Mouse (Mus musculus) liver, embryonic 13.5 days (tissue): ENCODE measurements around the gene Nsmf. TPM values are rescaled to one million over a fixed set of nuclear protein-coding genes. Genes with fewer than 3 reads are reported as not detected.
A peak's percentile ranks its signal among the peaks of the same experiment; 100 is the strongest.

Source experiments
- ATAC-seq: fragments of 200-750 bp; cut with Nextera tagmentation; 2 replicates; pipeline ENCODE4 v1.8.0; 2017; ENCODE audit warnings: low read depth, mild to moderate bottlenecking, moderate number of reproducible peaks, moderate library complexity
- DNase-seq: peaks from one replicate; pipeline ENCODE4 v3.0.0; 2022
- H3K27ac ChIP-seq: fragments of 300-500 bp; sonication (generic); 2 replicates; pipeline ENCODE4 v1.5.1; 2015; ENCODE audit warnings: moderate library complexity, mild to moderate bottlenecking, inconsistent platforms
- H3K27me3 ChIP-seq: fragments of 300-500 bp; sonication (generic); 2 replicates; pipeline ENCODE4 v1.6.1; 2015; ENCODE audit warnings: mild to moderate bottlenecking, inconsistent platforms
- H3K36me3 ChIP-seq: fragments of 300-500 bp; sonication (generic); 2 replicates; pipeline ENCODE4 v1.6.1; 2015; ENCODE audit warnings: mild to moderate bottlenecking, inconsistent platforms
- H3K4me1 ChIP-seq: fragments of 300-500 bp; sonication (generic); replicated peaks from 2 replicates; pipeline ENCODE4 v1.6.1; 2015; ENCODE audit warnings: inconsistent platforms
- H3K4me2 ChIP-seq: fragments of 300-500 bp; sonication (generic); 2 replicates; pipeline ENCODE4 v1.6.1; 2015; ENCODE audit warnings: inconsistent platforms, mild to moderate bottlenecking, moderate library complexity
- H3K4me3 ChIP-seq: fragments of 300-500 bp; sonication (generic); replicated peaks from 2 replicates; pipeline ENCODE4 v1.5.1; 2015; ENCODE audit warnings: mild to moderate bottlenecking, inconsistent platforms
- H3K9ac ChIP-seq: fragments of 300-500 bp; sonication (generic); 2 replicates; pipeline ENCODE4 v1.6.1; 2015; ENCODE audit warnings: mild to moderate bottlenecking, inconsistent platforms
- H3K9me3 ChIP-seq: fragments of 300-500 bp; sonication (generic); replicated peaks from 2 replicates; pipeline ENCODE4 v1.6.1; 2016; ENCODE audit warnings: inconsistent platforms
- WGBS: fragments of 180-500 bp; shearing (Covaris S2); methylation state at CpG from one replicate; pipeline ENCODE4 v1.1.7; 2015; ENCODE audit not compliant: insufficient replicate concordance; 5-methylcytosine and 5-hydroxymethylcytosine counted together
- polyA plus RNA-seq: library from polyadenylated mRNA; unstranded; fragments of >200 nt; fragmentation: Nextera tagmentation; extraction: Ambion mirVana; gene quantifications from 2 replicates; pipeline ENCODE4 v1.2.1, GENCODE M21; 2015

Gene Nsmf
- polyA plus RNA-seq, 1 experiment from 2014 or later = 8.0 TPM

- 79% methylated on average over 21 of the region's 21 CpGs for WGBS
- no peak overlapping the region for H3K27ac ChIP-seq
- peaks cover 55% of the 10 kb centered on the region for H3K4me1 ChIP-seq
- peaks cover 31% of the 10 kb centered on the region for H3K36me3 ChIP-seq
- H3K4me3 ChIP-seq = peak overlapping the region; percentile 76
- peak overlapping the region; percentile 87 for H3K4me2 ChIP-seq
- H3K27me3 ChIP-seq = no peaks in the 10 kb centered on the region
- peak overlapping the region; percentile 80; the same call in 1 of the 2 replicates for H3K9ac ChIP-seq
- DNase-seq (no peak), ATAC-seq (no peak)
- H3K9me3 ChIP-seq = no peaks in the 10 kb centered on the region
Measured at GRCm38 (mm10) chr2:25055409-25056155, 1.4 kb downstream of the Nsmf start.

GRCm38 (mm10) chr2:25058926-25059325 is 4.8 kb downstream of the Nsmf start:
- no peak overlapping the region for H3K27ac ChIP-seq
- peaks cover 10% of the 10 kb centered on the region for H3K36me3 ChIP-seq
- ATAC-seq = no peak
- H3K4me3 ChIP-seq = no peak overlapping the region
- WGBS = 81% methylated on average over 7 of the region's 7 CpGs
- no peak for DNase-seq
- H3K27me3 ChIP-seq = no peaks in the 10 kb centered on the region
- H3K9me3 ChIP-seq = no peaks in the 10 kb centered on the region
- H3K9ac ChIP-seq = no peak overlapping the region
- no peak overlapping the region for H3K4me2 ChIP-seq
- peaks cover 66% of the 10 kb centered on the region for H3K4me1 ChIP-seq

- H3K27me3 ChIP-seq = no peaks in the 10 kb centered on the region
- H3K4me1 ChIP-seq = peaks cover 42% of the 10 kb centered on the region
- no peaks in the 10 kb centered on the region for H3K9me3 ChIP-seq
- H3K27ac ChIP-seq = no peak overlapping the region
- no peak overlapping the region for H3K9ac ChIP-seq
- no peak for DNase-seq
- peaks cover 6% of the 10 kb centered on the region for H3K36me3 ChIP-seq
- no peak overlapping the region for H3K4me3 ChIP-seq
- 74% methylated on average over 5 of the region's 5 CpGs for WGBS
- no peak overlapping the region for H3K4me2 ChIP-seq
- ATAC-seq = no peak
Measured at GRCm38 (mm10) chr2:25063523-25063922, 9.4 kb downstream of the Nsmf start.

DNA sequence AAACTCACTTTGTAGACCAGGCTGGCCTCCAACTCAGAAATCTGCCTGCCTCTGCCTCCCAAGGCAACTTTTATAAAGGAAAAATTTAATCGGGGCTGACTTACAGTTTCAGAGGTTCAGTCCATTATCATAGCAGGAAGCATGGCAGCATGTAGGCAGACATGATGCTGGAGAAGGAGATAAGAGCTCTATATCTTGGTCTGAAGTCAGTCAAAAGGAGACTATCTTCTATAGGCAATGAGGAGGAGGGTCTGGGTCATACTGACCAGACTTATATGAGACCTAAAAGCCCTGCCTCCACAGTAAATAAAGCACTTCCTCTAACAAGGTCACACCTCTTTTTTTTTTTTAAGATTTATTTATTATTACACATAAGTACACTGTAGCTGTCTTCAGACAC is 10.1 kb downstream of the Nsmf start:
- no peak for DNase-seq
- WGBS = 23% methylated on average over 1 of the region's 1 CpGs
- no peak overlapping the region for H3K9ac ChIP-seq
- H3K4me3 ChIP-seq = no peak overlapping the region
- H3K4me1 ChIP-seq = peaks cover 34% of the 10 kb centered on the region
- H3K27me3 ChIP-seq = no peaks in the 10 kb centered on the region
- H3K36me3 ChIP-seq = peaks cover 6% of the 10 kb centered on the region
- no peak overlapping the region for H3K4me2 ChIP-seq
- ATAC-seq = peak; percentile 59
- no peaks in the 10 kb centered on the region for H3K9me3 ChIP-seq
- H3K27ac ChIP-seq = no peak overlapping the region

GRCm38 (mm10) chr2:25065537-25065936 is 11.4 kb downstream of the Nsmf start:
- ATAC-seq (no peak), DNase-seq (no peak)
- H3K4me1 ChIP-seq = peaks cover 28% of the 10 kb centered on the region
- H3K9me3 ChIP-seq = no peaks in the 10 kb centered on the region
- no peak overlapping the region for H3K4me3 ChIP-seq
- no peaks in the 10 kb centered on the region for H3K27me3 ChIP-seq
- H3K4me2 ChIP-seq = no peak overlapping the region
- H3K36me3 ChIP-seq = peaks cover 6% of the 10 kb centered on the region
- no peak overlapping the region for H3K9ac ChIP-seq
- H3K27ac ChIP-seq = no peak overlapping the region

GRCm38 (mm10) chr2:25066552-25066951 is 12.4 kb downstream of the Nsmf start:
- Histone ChIP-seq H3K27ac (no peak overlapping the region), H3K9me3 (no peaks in the 10 kb centered on the region), H3K27me3 (no peaks in the 10 kb centered on the region), H3K9ac (no peak overlapping the region), H3K4me2 (no peak overlapping the region), H3K4me3 (no peak overlapping the region), H3K4me1 (peaks cover 20% of the 10 kb centered on the region), H3K36me3 (peaks cover 2% of the 10 kb centered on the region)
- DNase-seq = no peak
- 70% methylated on average over 4 of the region's 4 CpGs for WGBS
- no peak for ATAC-seq

GRCm38 (mm10) chr2:25069537-25069936 is 15.4 kb downstream of the Nsmf start:
- no peak overlapping the region for H3K4me3 ChIP-seq
- H3K27ac ChIP-seq = no peak overlapping the region
- no peak overlapping the region for H3K4me2 ChIP-seq
- ATAC-seq (no peak), DNase-seq (no peak)
- H3K27me3 ChIP-seq = no peaks in the 10 kb centered on the region
- no peak overlapping the region for H3K9ac ChIP-seq
- H3K36me3 ChIP-seq = no peaks in the 10 kb centered on the region
- H3K9me3 ChIP-seq = no peaks in the 10 kb centered on the region
- H3K4me1 ChIP-seq = peaks cover 7% of the 10 kb centered on the region; the same call in 1 of the 2 replicates
- 50% methylated on average over 4 of the region's 4 CpGs for WGBS

DNA sequence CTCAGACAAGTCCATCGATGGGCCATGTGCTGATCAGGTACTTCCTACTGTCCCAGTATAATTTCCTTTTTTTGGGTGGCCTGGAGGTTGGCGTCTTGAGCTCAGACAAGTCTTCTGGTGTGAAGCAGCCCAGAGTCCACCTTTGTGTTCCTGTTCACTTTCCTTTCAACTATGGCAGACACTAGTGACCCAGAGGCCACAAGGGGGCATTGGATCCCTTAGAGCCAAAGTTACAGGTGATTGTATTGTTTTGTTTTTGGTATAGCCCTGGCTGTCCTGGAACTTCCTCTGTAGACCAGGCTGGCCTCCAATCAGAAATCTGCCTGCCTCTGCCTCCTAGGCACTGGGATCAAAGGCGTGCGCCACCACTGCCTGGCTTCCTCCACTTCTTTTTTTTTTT is 18.2 kb downstream of the Nsmf start:
- ATAC-seq (no peak), DNase-seq (no peak)
- H3K9ac ChIP-seq = no peak overlapping the region
- H3K9me3 ChIP-seq = no peaks in the 10 kb centered on the region
- H3K27ac ChIP-seq = no peak overlapping the region
- WGBS = 72% methylated on average over 4 of the region's 4 CpGs
- H3K4me2 ChIP-seq = no peak overlapping the region
- no peaks in the 10 kb centered on the region for H3K27me3 ChIP-seq
- no peaks in the 10 kb centered on the region; the same call in 1 of the 2 replicates for H3K4me1 ChIP-seq
- no peaks in the 10 kb centered on the region for H3K36me3 ChIP-seq
- H3K4me3 ChIP-seq = no peak overlapping the region

- H3K27ac ChIP-seq = no peak overlapping the region
- H3K9ac ChIP-seq = no peak overlapping the region
- DNase-seq (no peak), ATAC-seq (no peak)
- no peaks in the 10 kb centered on the region for H3K36me3 ChIP-seq
- H3K4me2 ChIP-seq = no peak overlapping the region
- no peaks in the 10 kb centered on the region for H3K9me3 ChIP-seq
- 57% methylated on average over 4 of the region's 4 CpGs for WGBS
- no peak overlapping the region for H3K4me3 ChIP-seq
- H3K27me3 ChIP-seq = no peaks in the 10 kb centered on the region
- H3K4me1 ChIP-seq = peaks cover 4% of the 10 kb centered on the region; the same call in 1 of the 2 replicates
Measured at GRCm38 (mm10) chr2:25075506-25075905, 21.4 kb downstream of the Nsmf start.

DNA sequence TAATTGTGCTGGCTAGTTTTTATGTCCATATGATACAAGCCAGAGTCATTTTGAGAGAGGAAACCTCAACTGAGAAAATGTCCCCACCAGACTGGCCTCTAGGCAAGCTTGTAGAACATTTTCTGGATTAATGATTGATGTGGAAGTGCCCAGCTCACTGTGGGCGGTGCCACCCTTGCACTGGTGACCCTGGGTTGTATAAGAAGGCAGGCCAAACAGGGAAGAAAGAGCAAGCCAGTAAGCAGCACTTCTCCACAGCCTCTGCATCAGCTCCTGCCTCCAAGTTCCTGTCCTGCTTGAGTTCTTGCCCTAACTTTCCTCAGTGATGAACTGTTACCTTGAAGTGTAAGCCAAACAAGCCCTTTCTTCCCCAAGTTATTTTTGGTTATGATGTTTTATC is 24.8 kb downstream of the Nsmf start:
- 65% methylated on average over 1 of the region's 1 CpGs for WGBS
- no peak for DNase-seq
- H3K9ac ChIP-seq = no peak overlapping the region
- no peaks in the 10 kb centered on the region for H3K36me3 ChIP-seq
- no peak overlapping the region for H3K4me3 ChIP-seq
- H3K4me1 ChIP-seq = peaks cover 4% of the 10 kb centered on the region; the same call in 1 of the 2 replicates
- H3K4me2 ChIP-seq = no peak overlapping the region
- peaks cover 18% of the 10 kb centered on the region for H3K27me3 ChIP-seq
- H3K27ac ChIP-seq = peak overlapping the region; percentile 9; the same call in 1 of the 2 replicates
- no peak for ATAC-seq
- no peaks in the 10 kb centered on the region for H3K9me3 ChIP-seq

GRCm38 (mm10) chr2:25080076-25080475 is 25.9 kb downstream of the Nsmf start, which contains the start of gene Entpd8:
Gene Entpd8 (plus strand): TSS chr2:25080304.
- Histone ChIP-seq H3K4me1 (peaks cover 4% of the 10 kb centered on the region; the same call in 1 of the 2 replicates), H3K9ac (no peak within 1 kb of the TSS)
- WGBS = 57% methylated on average over 5 of the region's 5 CpGs

DNA sequence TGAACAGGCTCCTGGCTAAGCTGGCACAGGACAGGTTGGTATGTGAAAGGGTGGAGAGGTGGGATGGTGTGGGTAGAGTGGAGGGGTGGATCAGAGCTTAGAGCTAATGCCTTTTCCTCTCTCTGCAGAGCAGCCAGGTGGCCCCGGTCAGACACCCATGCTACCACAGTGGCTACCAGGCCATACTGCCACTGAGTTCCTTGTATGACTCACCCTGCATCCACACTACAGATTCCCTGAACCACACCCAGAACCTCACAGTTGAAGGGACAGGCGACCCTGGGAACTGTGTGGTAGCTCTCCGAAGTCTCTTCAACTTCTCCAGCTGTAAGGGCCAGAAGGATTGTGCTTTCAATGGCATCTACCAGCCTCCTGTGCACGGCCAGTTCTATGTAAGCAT is 29.5 kb downstream of the Nsmf start:
- Histone ChIP-seq H3K27ac (no peak overlapping the region), H3K4me2 (no peak overlapping the region), H3K9me3 (no peaks in the 10 kb centered on the region), H3K9ac (no peak overlapping the region), H3K4me1 (peaks cover 1% of the 10 kb centered on the region; the same call in 1 of the 2 replicates), H3K36me3 (no peaks in the 10 kb centered on the region), H3K27me3 (peaks cover 18% of the 10 kb centered on the region), H3K4me3 (no peak overlapping the region)
- WGBS = 66% methylated on average over 4 of the region's 4 CpGs
- no peak for ATAC-seq
- DNase-seq = no peak

More at GRCm38 (mm10) chr2:25080076-25080475, 25.9 kb downstream of the Nsmf start, which contains the start of gene Entpd8:
- Histone ChIP-seq H3K27ac (no peak within 1 kb of the TSS), H3K27me3 (peaks cover 18% of the 10 kb centered on the region), H3K4me3 (0 out of 2 replicates have a peak within 1 kb of the TSS, but pooled peaks have one; percentile 6), H3K9me3 (no peaks in the 10 kb centered on the region), H3K4me2 (peak within 1 kb of the TSS; percentile 37), H3K36me3 (no peaks in the 10 kb centered on the region)
- ATAC-seq (peak; percentile 34; the same call in 1 of the 2 replicates), DNase-seq (no peak)
